8 mouse cellular contexts compared by ENCODE assay signal in genomic region chr16:92300649-92301411, GRCm38 (mm10). TPM values are rescaled to one million over a fixed set of nuclear protein-coding genes. Genes with fewer than 3 reads are reported as not detected.
A peak's percentile ranks its signal among the peaks of the same experiment; 100 is the strongest.
DNase-seq lines count a peak whose midpoint lies in the region; ATAC-seq lines count a peak whose summit lies in the region.

Smim11 (plus strand) TSS chr16:92301286.

- peak within 1 kb of the TSS; percentile 82 for H3K9ac ChIP-seq in forebrain, embryonic 14.5 days (ENCODE audit: low read length)
- H3K9ac ChIP-seq in neural tube, embryonic 15.5 days (replicated peaks) = peak within 1 kb of the TSS; percentile 61

- peak within 1 kb of the TSS; percentile 83 for H3K4me2 ChIP-seq in forebrain, embryonic 14.5 days (ENCODE audit: low read length)
- peak within 1 kb of the TSS; percentile 83 for H3K4me2 ChIP-seq in neural tube, embryonic 15.5 days

- H3K27ac ChIP-seq in forebrain, embryonic 14.5 days (ENCODE audit: low read depth, low read length) = no peak within 1 kb of the TSS; the same call in 1 of the 2 replicates
- peak within 1 kb of the TSS; percentile 89 for H3K27ac ChIP-seq in neural tube, embryonic 15.5 days (replicated peaks)

- peak; percentile 98 for DNase-seq in ES-CJ7 (ENCODE audit: low read depth, low spot score)
- DNase-seq in cerebellum, adult 11 months = peak; percentile 94
- DNase-seq in forebrain, embryonic 14.5 days (ENCODE audit: low spot score) = peak; percentile 99
- peak; percentile 91 to 95 for DNase-seq in heart, postnatal 14 days
- DNase-seq in layer of hippocampus, adult 11-12 months (ENCODE audit: low spot score) = peak; percentile 96
- peak; percentile 96 to 97 for DNase-seq in lung, adult 18-20 months
- peak; percentile 93 for DNase-seq in testis, postnatal 14 days (ENCODE audit: low spot score)

- ATAC-seq in forebrain, embryonic 14.5 days = peak; percentile 96
- ATAC-seq in neural tube, embryonic 15.5 days (ENCODE audit: low FRiP score) = peak; percentile 95

- H3K27me3 ChIP-seq in forebrain, embryonic 14.5 days (replicated peaks; ENCODE audit: control insufficient read depth, insufficient read depth, low read length) = no peaks in the 10 kb centered on the region
- no peaks in the 10 kb centered on the region for H3K27me3 ChIP-seq in neural tube, embryonic 15.5 days (replicated peaks)

- intact Hi-C loops in heart, postnatal 14 days (cut with DNase I) = loop anchor here (5.0 to 10.0 kb wide), 2 partner anchors 369 to 576 kb away; partner anchors contain the start of genes Cryzl1 and Itsn1

- H3K9me3 ChIP-seq in forebrain, embryonic 14.5 days (replicated peaks; ENCODE audit: control insufficient read depth, low read length) = no peaks in the 10 kb centered on the region
- no peaks in the 10 kb centered on the region for H3K9me3 ChIP-seq in neural tube, embryonic 15.5 days (replicated peaks)

- peak within 1 kb of the TSS; percentile 69 for H3K4me3 ChIP-seq in forebrain, embryonic 14.5 days (ENCODE audit: low read depth, low read length)
- peak within 1 kb of the TSS; percentile 66 for H3K4me3 ChIP-seq in neural tube, embryonic 15.5 days (replicated peaks)

- H3K36me3 ChIP-seq in forebrain, embryonic 14.5 days (ENCODE audit: control insufficient read depth, insufficient read depth, low read length) = peaks cover 7% of the 10 kb centered on the region; the same call in 1 of the 2 replicates
- peaks cover 5% of the 10 kb centered on the region; the same call in 1 of the 2 replicates for H3K36me3 ChIP-seq in neural tube, embryonic 15.5 days

- peaks cover 12% of the 10 kb centered on the region for H3K4me1 ChIP-seq in forebrain, embryonic 14.5 days (ENCODE audit: control insufficient read depth, insufficient read depth, low read length)
- H3K4me1 ChIP-seq in neural tube, embryonic 15.5 days = peaks cover 25% of the 10 kb centered on the region

- 8% methylated on average over 32 of the region's 32 CpGs for WGBS in forebrain, embryonic 14.5 days
- WGBS in neural tube, embryonic 15.5 days = 10% methylated on average over 32 of the region's 32 CpGs

RNA-seq across cellular contexts. Expression of gene Smim11, which starts in this region (rescaled TPM):
- 95.3 and 110 TPM in 2 replicates for polyA plus RNA-seq in forebrain, embryonic 14.5 days (2014; fragmentation: Nextera tagmentation; extraction: Ambion mirVana)
- 10 to 100 TPM; 54.2 to 57.5 TPM for total RNA-seq in heart, postnatal 14 days (2021)
- polyA plus RNA-seq in neural tube, embryonic 15.5 days (2015; fragmentation: Nextera tagmentation; extraction: Ambion mirVana) = 64.4 and 69.1 TPM in 2 replicates
